Mouse (Mus musculus): ENCODE results near the gene Vpreb2.

DNA sequence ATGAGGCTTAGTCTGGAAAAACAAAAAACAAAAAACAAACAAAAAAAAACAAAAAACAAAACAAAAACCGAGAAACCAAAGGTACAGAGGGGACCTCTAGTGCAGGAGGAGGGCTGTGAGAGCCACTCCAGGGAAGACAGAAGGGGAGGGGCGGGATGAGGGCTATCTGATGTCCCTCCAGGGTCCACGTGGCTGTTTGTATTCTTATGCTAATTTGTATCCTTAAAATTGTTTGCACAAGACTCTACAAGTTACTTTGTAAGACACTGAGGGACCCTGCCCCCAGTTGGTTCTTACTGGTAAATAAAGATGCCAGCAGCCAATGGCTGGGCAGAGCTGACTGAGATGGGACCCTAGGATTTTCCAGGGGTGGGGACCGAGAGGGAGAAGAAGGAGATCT lies 26.9 kb downstream of the Vpreb2 start:
- no peak for TF ChIP-seq CTCF (IDR thresholded peaks at IDR 0.05; ENCODE audit: low read depth, low read length)
- TF ChIP-seq POLR2A (IDR thresholded peaks at IDR 0.05; ENCODE audit: borderline replicate concordance, low read depth, low read length), result no peak

Measured in bone marrow macrophage, adult 2 months (primary cell).